Mouse (Mus musculus): ENCODE results near the gene Gja6. TPM values are rescaled to one million over a fixed set of nuclear protein-coding genes. Genes with fewer than 3 reads are reported as not detected.

Gja6 gene
- total RNA-seq (2023), result 0.34 TPM

DNA sequence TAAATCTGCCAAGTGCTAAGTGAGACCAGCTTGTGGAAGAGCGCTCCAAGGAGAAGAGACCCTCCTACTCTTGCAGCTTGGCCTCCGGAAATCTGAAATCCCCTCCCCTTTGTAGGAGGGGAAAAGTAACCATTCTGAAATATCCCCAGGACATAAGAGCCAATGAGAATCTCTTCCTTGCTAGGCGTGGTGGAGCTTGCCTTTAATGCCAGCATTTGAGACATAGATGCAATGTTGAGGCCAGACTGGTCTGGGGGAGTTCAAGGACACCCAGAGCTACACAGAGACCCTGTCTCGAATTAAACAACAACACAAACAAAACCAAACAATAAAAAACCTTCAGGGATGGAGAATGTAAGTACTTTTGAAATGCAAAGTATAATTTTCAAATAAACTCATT is at the start of gene Gja6:
Gene Gja6 (minus strand): TSS at position 101 of the 400 bp plus-strand sequence.

Other genes starting within 250 kb of the Gja6 start
- gene Ppef1, start 171.3 kb downstream of the Gja6 start, total RNA-seq (2023), result not detected
- gene Rs1, start 139.0 kb downstream of the Gja6 start, total RNA-seq (2023), result not detected
- gene Cdkl5, start 87.7 kb upstream of the Gja6 start, total RNA-seq (2023), result 1.6 TPM
- gene Scml2, start 210.1 kb upstream of the Gja6 start, total RNA-seq (2023), result 0.58 TPM

Data from CD8-positive naive resting alpha-beta T cell, adult 57 days (primary cell).